Mouse (Mus musculus) right cerebral cortex, postnatal 25 days (tissue): Measurements from ENCODE around the gene Myo15b.

ENCODE experiments used
- DNase-seq: peaks from one replicate; pipeline ENCODE4 v3.0.0; 2022

Myo15b gene

GRCm38 (mm10) chr11:115904956-115905790 is 47.0 kb downstream of the Myo15b start:
- no peak for DNase-seq

GRCm38 (mm10) chr11:115906116-115906515 is 47.9 kb downstream of the Myo15b start:
- DNase-seq = no peak

- DNase-seq = no peak
Measured at GRCm38 (mm10) chr11:115906521-115906920, 48.3 kb downstream of the Myo15b start.

GRCm38 (mm10) chr11:115911134-115911561 is 52.9 kb downstream of the Myo15b start:
- DNase-seq = no peak

GRCm38 (mm10) chr11:115911632-115912376 is 53.6 kb downstream of the Myo15b start, which contains the start of gene Smim6:
Gene Smim6 (plus strand): TSS chr11:115912017.
- DNase-seq = no peak

GRCm38 (mm10) chr11:115916579-115916978 is 58.4 kb downstream of the Myo15b start:
- no peak for DNase-seq

- no peak for DNase-seq
Measured at GRCm38 (mm10) chr11:115918637-115919036, 60.4 kb downstream of the Myo15b start.

GRCm38 (mm10) chr11:115919073-115919472 is 60.9 kb downstream of the Myo15b start:
- DNase-seq = no peak

GRCm38 (mm10) chr11:115920110-115920818 is 62.1 kb downstream of the Myo15b start:
- no peak for DNase-seq

GRCm38 (mm10) chr11:115921986-115922385 is 63.8 kb downstream of the Myo15b start:
- no peak for DNase-seq

GRCm38 (mm10) chr11:115929031-115929430 is 70.8 kb downstream of the Myo15b start:
- DNase-seq = no peak

GRCm38 (mm10) chr11:115929818-115930217 is 71.6 kb downstream of the Myo15b start:
- no peak for DNase-seq

GRCm38 (mm10) chr11:115931235-115931634 is 73.0 kb downstream of the Myo15b start:
- DNase-seq = no peak

GRCm38 (mm10) chr11:115933108-115933746 is 75.0 kb downstream of the Myo15b start, which contains the start of the genes Sap30bp and Recql5:
Gene Sap30bp (plus strand): TSS chr11:115933282.
Gene Recql5 (minus strand): TSS chr11:115933477.
- peak; percentile 97 for DNase-seq

- DNase-seq = no peak
Measured at GRCm38 (mm10) chr11:115933747-115934110, 75.5 kb downstream of the Myo15b start.

- no peak for DNase-seq
Measured at GRCm38 (mm10) chr11:115939690-115940329, 81.6 kb downstream of the Myo15b start.

- DNase-seq = no peak
Measured at GRCm38 (mm10) chr11:115941980-115942379, 83.8 kb downstream of the Myo15b start.
